Mouse (Mus musculus) heart, postnatal 14 days (tissue): ENCODE measurements around the gene Ebf4. TPM values are rescaled to one million over a fixed set of nuclear protein-coding genes. Genes with fewer than 3 reads are reported as not detected.
A peak's percentile ranks its signal among the peaks of the same experiment; 100 is the strongest.

Experiments used
- DNase-seq, 2 experiments: peaks; one replicate each; pipeline ENCODE4 v3.0.0; 2021 to 2022
- intact Hi-C: fragments of 180-260 bp; cut with DNase I; formaldehyde crosslinking; loops from one replicate; pipeline ENCODE4 v1.15.1; 2025
- total RNA-seq, 2 experiments: library from RNA; stranded (reverse); gene quantifications; 2 replicates each; pipeline ENCODE4 v1.2.3; 2021

The Ebf4 gene
- total RNA-seq, 2 experiments from 2014 or later = 0.68 to 1.1 TPM

GRCm38 (mm10) chr2:130293486-130293885, 1.5 kb upstream of the Ebf4 start:
- intact Hi-C loops = no loop called here
- DNase-seq = peak in 1 of 2 experiments; percentile 17

GRCm38 (mm10) chr2:130294218-130294935, 592 bp upstream of the Ebf4 start:
- intact Hi-C loops = no loop called here
- DNase-seq = no peak

GRCm38 (mm10) chr2:130295331-130296133, 563 bp downstream of the Ebf4 start:
- intact Hi-C loops = loop anchor here (2.0 kb wide), 1 partner anchor 67 kb away; no protein-coding TSS in a partner anchor
- peak; percentile 58 to 61 for DNase-seq

GRCm38 (mm10) chr2:130296134-130296745, 1.3 kb downstream of the Ebf4 start:
- DNase-seq = no peak
- intact Hi-C loops = loop anchor here (2.0 kb wide), 1 partner anchor 67 kb away; no protein-coding TSS in a partner anchor

GRCm38 (mm10) chr2:130297580-130297979, 2.6 kb downstream of the Ebf4 start:
- DNase-seq = no peak
- intact Hi-C loops = loop anchor here (2.0 kb wide), 1 partner anchor 65 kb away; no protein-coding TSS in a partner anchor

GRCm38 (mm10) chr2:130303014-130303413, 8.0 kb downstream of the Ebf4 start:
- intact Hi-C loops = no loop called here
- no peak for DNase-seq

- intact Hi-C loops = no loop called here
- no peak for DNase-seq
Observed at GRCm38 (mm10) chr2:130327057-130327456, 32.1 kb downstream of the Ebf4 start.

- no peak for DNase-seq
- intact Hi-C loops = no loop called here
Observed at GRCm38 (mm10) chr2:130329502-130329901, 34.5 kb downstream of the Ebf4 start.

- intact Hi-C loops = no loop called here
- DNase-seq = no peak
Observed at GRCm38 (mm10) chr2:130335112-130335511, 40.1 kb downstream of the Ebf4 start.

- no peak for DNase-seq
- intact Hi-C loops = no loop called here
Observed at GRCm38 (mm10) chr2:130340464-130341219, 45.7 kb downstream of the Ebf4 start.

- intact Hi-C loops = no loop called here
- DNase-seq = no peak
Observed at GRCm38 (mm10) chr2:130341220-130341580, 46.2 kb downstream of the Ebf4 start.

GRCm38 (mm10) chr2:130350376-130350775, 55.4 kb downstream of the Ebf4 start:
- intact Hi-C loops = no loop called here
- DNase-seq = no peak

GRCm38 (mm10) chr2:130351758-130352339, 56.9 kb downstream of the Ebf4 start:
- DNase-seq = no peak
- intact Hi-C loops = no loop called here

GRCm38 (mm10) chr2:130353411-130353810, 58.4 kb downstream of the Ebf4 start:
- DNase-seq = no peak
- intact Hi-C loops = no loop called here

- intact Hi-C loops = no loop called here
Observed at GRCm38 (mm10) chr2:130353889-130354288, 58.9 kb downstream of the Ebf4 start.

GRCm38 (mm10) chr2:130357551-130357950, 62.6 kb downstream of the Ebf4 start:
- DNase-seq = no peak

More at GRCm38 (mm10) chr2:130353889-130354288, 58.9 kb downstream of the Ebf4 start:
- peak; percentile 22 to 33 for DNase-seq

GRCm38 (mm10) chr2:130358852-130359251, 63.9 kb downstream of the Ebf4 start:
- intact Hi-C loops = no loop called here
- no peak for DNase-seq

More at GRCm38 (mm10) chr2:130357551-130357950, 62.6 kb downstream of the Ebf4 start:
- intact Hi-C loops = no loop called here

GRCm38 (mm10) chr2:130362511-130363026, 67.6 kb downstream of the Ebf4 start:
- DNase-seq = peak; percentile 44 to 76
- intact Hi-C loops = loop anchor here (2.0 to 5.0 kb wide), 2 partner anchors 66 to 295 kb away; no protein-coding TSS in a partner anchor
